Mouse (Mus musculus) olfactory bulb, adult 2 months (tissue): Measurements from ENCODE around the gene Itgb3bp.

Experiments used
- CTCF ChIP-seq: fragments of 200-500 bp; IDR thresholded peaks from 2 replicates; pipeline ENCODE4 v1.5.1; 2012; ENCODE audit warnings: low read depth, mild to moderate bottlenecking, low read length, moderate library complexity; ENCODE audit not compliant: insufficient read depth
- POLR2A ChIP-seq: fragments of 200-500 bp; IDR thresholded peaks from 2 replicates; pipeline ENCODE4 v1.6.1; 2012; ENCODE audit warnings: mild to moderate bottlenecking, low read depth, low read length, moderate library complexity; ENCODE audit not compliant: insufficient read depth

DNA sequence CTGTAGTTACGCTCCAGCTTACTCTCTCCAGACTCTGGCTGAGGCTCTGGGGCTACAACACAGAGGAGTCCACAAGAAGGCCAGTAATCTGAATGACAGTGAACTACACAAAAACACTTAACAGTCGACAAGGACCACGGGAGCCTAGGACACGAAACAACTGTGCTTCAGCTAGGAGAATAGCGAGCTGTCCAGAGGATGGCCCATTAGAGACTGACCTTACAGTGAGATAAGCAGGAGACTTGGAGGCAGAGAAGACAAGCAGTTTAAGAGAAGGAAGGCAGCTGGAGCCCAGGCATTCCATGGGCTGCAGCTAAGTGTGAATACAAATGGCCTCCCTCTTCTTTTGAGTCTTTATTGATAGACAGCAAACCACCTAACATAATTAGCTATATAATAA lies 159.1 kb downstream of the Itgb3bp start:
- TF ChIP-seq POLR2A (no peak), CTCF (no peak)
